Mouse (Mus musculus) liver, postnatal 0 days (tissue): ENCODE results near the gene Rasgef1c.

ENCODE experiments used
- CTCF ChIP-seq: sonication (generic); IDR thresholded peaks from 2 replicates; pipeline ENCODE4 v1.5.1; 2016; ENCODE audit warnings: antibody characterized with exemption, low read depth
- EP300 ChIP-seq: IDR thresholded peaks from 2 replicates; pipeline ENCODE4 v1.6.1; 2016; ENCODE audit warnings: antibody characterized with exemption, low read depth, mild to moderate bottlenecking

- TF ChIP-seq CTCF (no peak), EP300 (no peak)
Observed at GRCm38 (mm10) chr11:49931853-49932252, 30.2 kb downstream of the Rasgef1c start.
